Mouse (Mus musculus) small intestine, adult 2 months (tissue): ENCODE data around the gene Zswim9.

Experiments
- CTCF ChIP-seq: fragments of 200-500 bp; IDR thresholded peaks from 2 replicates; pipeline ENCODE4 v1.5.1; 2012; ENCODE audit warnings: low read depth, mild to moderate bottlenecking, control low read depth, inconsistent platforms, low read length, moderate library complexity, mixed read lengths; ENCODE audit not compliant: insufficient replicate concordance, insufficient read length; ENCODE audit errors: extremely low read depth
- POLR2A ChIP-seq: fragments of 200-500 bp; IDR thresholded peaks from 2 replicates; pipeline ENCODE4 v1.6.1; 2012; ENCODE audit warnings: low read depth, mild to moderate bottlenecking, control low read depth, inconsistent platforms, low read length, moderate library complexity

DNA sequence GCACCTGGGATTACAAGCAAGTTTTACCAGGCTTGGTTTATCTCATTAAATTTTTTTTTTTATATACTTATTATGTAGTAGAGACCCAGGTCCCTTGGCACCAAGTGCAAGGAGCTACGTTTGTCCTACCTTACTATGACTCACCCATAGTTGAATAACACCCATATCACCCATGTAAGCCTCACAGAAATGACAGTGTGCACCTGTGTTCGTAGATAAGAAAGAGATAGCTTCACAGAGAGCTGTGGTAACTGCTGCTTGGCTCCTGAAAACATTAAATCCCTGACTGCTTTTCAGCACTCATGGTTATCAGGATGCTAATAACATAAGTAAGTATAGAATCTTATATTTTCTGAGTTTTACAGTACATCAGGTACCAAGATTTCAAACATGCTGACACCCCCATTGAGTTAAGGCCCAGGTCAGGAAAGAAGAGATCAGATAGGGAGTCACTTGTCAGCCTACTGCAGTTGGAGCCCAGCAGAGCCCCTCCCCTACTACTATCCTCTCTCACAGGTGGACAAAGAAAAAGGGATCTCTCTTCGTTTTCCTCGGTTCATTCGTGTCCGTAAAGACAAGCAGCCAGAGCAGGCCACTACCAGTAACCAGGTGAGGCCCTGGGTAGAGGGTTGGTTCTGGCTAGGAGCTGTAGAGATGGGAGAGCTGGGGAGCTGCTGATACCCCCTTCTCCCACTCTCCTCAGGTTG is 32.1 kb upstream of the Zswim9 start:
- TF ChIP-seq CTCF (no peak), POLR2A (no peak)
